Mouse (Mus musculus) neural tube, embryonic 10.5 days (tissue): ENCODE measurements at regions not wholly inside any gene's neighbourhood (a gene's known extent, or its start where the extent isn't known, plus 50 kb on each side); places are given as distances from the start of the nearest gene placed in this dataset.
A peak's percentile ranks its signal among the peaks of the same experiment; 100 is the strongest.

Experiments used
- DNase-seq: peaks from one replicate; pipeline ENCODE4 v3.0.0-alpha.2; 2017; ENCODE audit warnings: low spot score; ENCODE audit errors: extremely low spot score

GRCm38 (mm10) chr13:98579731-98580130 is 57.5 kb downstream of the Tmem174 start:
- no peak for DNase-seq

- no peak for DNase-seq
Measured at GRCm38 (mm10) chr13:98578426-98579066, 58.7 kb downstream of the Tmem174 start.

GRCm38 (mm10) chr13:98576061-98576460 is 61.1 kb downstream of the Tmem174 start:
- no peak for DNase-seq

DNA sequence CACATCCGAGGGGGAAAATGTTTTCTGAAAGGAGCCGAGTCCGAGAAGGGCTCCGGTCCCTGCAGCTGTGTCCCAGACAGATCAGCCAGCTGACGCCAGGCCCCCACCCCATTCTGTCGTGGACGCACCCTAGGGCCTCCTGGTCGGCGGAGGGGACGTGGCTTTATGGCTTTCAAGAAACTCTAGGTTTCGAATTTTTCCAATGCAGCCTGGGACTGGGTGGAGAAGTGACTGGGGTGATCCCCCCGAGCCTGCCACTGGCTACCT is 63.2 kb downstream of the Tmem174 start:
- DNase-seq: no peak

- DNase-seq: peak; percentile 65
Measured at GRCm38 (mm10) chr13:98573261-98574056, 63.8 kb downstream of the Tmem174 start.

DNA sequence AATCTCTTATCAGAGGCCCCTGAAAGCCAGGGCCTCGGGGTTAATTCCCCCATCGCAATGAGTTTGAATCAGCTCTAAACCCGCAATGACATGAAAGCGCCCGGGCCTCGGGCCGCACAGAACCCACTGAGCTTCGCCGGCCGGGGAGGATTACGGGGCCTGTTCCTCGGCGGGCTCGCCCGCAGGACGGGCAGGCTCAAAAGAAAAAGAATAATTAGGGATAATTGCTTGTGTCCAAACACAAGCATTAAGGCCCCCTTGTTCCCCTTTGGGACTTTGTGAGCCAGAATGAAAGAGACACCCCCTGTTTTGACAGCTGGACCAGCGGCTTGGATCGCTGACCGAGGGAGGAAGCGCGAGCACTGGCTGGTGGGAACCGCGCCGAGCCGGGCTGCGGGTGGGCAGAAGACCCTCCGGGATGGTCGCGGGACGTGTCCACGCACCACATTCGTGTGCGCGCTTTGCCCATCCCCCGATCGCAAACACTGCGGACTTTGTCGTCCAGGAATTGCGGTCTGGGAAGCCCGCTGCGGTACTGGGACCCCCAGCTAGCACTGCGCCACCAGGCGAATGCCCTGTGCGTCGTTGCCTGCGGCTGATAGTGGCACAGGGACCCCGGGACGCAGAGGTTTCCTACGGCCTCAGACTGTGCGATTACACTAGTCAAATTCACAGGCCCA is 64.5 kb downstream of the Tmem174 start:
- peak; percentile 73 for DNase-seq

DNA sequence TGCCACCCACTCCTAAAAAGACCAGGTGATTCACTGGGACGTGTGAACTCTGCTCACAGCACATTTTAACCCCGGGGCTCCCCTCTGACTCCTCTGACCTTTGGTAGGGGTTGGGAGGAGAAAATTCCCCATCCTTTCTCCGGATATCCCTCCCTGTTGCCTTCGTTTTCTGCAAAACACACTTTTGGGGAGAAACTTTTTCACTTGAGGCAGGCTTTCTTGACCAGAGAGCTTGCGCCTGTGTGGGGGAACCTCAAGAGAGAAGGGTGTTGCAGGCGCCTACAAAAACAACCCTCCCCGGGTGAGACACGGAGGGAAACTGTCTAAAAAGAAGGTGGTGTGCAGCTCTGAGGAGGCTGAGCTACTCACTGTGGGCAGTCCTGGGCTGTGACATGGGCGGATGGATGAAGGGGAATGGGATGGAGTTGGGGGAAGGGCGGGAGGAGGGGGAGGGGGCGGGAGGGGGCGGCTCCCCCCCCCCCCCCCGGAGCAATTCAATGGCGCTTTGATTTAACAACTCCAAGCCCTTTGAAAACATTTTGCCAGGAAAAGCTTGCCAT is 65.1 kb downstream of the Tmem174 start:
- DNase-seq: no peak

DNA sequence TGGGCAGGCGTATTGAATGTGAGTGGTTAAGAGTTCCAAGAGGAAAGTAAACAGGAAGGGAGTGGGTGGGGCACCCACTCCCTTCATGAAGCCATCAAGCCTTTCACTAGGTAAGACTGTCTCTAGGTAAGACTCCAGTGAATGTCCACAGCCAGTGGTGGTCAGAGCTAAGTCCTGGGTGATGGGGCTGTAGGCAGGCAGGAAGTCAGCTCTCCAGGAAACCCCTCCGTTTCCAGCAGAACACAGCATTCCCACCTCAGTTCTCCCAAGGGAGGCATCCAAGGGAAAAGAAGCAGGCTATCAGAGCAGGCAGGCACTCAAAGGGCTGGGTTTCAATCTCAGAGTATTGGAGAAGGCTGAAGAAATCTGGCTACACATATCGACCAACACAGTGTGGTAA is 66.2 kb downstream of the Tmem174 start:
- no peak for DNase-seq

DNA sequence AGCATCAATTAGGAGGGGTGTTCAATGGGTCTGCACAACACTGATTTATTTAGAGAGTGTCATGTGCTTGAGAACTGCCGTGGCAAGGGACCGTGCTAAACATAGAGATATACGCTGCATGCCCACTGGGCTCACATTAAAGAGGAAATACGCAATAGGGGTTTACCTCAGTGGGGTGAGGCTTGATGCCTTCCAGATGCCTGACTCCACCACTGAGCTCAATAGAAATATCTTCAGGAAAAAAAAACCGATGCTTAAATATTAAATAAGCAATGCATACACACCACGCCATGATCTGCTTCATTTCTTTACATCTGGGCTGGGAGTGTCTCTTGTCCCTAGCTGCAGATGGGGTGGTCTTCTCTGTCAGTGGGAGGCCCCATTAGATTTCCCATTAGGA is 63.9 kb upstream of the Gm10320 start:
- DNase-seq: no peak

DNA sequence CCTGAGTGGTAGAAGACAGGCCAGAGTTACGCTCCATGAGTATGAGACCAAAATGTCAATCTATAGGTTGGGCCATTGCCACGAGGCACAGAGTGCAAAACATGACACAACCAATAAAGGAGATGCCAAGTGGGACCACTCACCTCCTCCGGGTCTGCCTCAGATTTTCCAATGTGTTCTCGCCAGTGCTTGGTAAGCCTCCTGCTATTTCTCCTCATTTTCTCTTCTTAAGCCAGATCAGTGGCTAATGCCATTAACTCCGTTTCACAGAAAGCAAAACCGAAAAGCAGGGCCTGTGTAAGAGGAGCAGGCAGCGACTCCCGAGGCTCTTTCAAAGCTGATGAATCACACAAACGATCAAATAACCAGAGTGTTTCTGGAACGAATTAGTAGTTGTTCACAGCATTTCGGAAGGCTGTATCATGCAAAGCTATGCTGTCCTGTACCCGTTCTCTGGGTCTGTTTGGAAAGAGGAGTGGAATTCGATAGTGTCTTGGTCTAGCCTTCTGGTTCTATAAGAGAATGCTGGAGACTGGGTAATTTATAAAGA is 59.7 kb upstream of the Gm10320 start:
- DNase-seq: no peak

DNA sequence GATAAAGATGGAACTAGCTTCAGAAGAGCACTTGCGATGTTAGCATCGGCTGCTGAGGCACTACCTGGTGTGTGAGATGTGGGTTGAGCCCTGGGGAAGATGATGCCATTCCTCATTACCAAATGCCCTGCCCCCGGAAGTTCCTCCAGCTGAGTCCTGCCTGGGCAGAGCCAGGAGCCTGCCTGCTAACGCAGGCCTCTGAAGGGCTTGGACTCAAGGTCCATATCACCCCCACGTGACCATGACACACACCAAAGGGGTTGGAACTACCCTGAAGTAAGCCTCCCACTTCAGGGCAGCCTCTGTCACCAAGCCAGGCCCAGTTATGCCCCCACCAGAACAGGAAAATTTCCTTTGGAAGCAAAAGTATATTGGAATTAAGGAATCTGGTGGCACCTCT is 55.4 kb upstream of the Gm10320 start:
- no peak for DNase-seq

DNA sequence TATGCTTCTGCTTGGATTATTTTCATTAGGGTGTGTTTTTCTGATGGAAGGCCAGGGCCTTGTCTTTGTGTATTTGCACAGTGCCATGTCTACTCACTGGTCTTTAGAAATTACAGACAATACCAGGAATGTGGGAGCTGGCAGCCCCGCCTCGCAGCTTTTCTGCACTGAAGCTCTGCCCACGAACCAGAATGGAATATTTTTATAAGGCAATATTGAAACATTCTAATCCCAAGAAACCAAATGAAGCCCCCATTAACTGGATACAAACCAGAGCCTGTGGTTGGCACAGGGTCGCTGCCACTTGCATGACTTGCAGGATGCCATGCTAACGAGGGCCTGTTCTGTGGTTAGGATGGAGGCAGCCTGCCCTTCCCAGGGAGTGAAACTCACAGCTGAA is 54.3 kb upstream of the Gm10320 start:
- DNase-seq: no peak

DNA sequence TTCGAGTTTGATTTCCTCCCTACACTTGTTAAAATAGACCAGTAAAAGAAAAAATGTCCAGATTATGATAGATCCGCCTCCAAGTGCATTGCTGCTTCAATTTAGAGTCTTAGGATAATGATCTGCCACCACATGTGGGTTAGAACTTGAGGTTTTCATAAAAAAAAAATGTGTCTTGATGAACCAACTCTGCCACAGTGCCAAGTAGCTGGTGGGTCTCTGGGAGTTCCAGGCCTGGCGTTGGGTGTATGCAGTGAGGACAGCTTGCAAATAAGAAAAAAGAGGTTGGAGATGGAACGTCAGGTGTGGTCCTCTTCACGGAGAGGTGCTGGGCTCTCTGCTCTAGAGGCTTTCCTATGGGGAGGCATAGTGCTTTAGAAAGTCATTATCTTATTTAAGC is 53.6 kb upstream of the Gm10320 start:
- no peak for DNase-seq

- no peak for DNase-seq
Measured at GRCm38 (mm10) chr13:98544051-98544450, 52.2 kb upstream of the Gm10320 start.
